Mouse (Mus musculus) thymus, adult 2 months (tissue): Measurements from ENCODE around the gene Abhd15.
"Not testable (repeated sequence)": the region's sequence is repeated elsewhere in the genome, so short reads cannot be mapped to it uniquely, and the experiment has no call there.

Experiments used
- CTCF ChIP-seq: fragments of 200-500 bp; IDR thresholded peaks from 2 replicates; pipeline ENCODE4 v1.5.1; 2012; ENCODE audit warnings: mild to moderate bottlenecking, control low read depth, low read length, moderate library complexity, borderline replicate concordance; ENCODE audit not compliant: control insufficient read depth, poor library complexity, insufficient read depth; ENCODE audit errors: extremely low read depth
- POLR2A ChIP-seq: fragments of 200-500 bp; IDR thresholded peaks from 2 replicates; pipeline ENCODE4 v1.6.1; 2012; ENCODE audit warnings: mild to moderate bottlenecking, low read length, control low read depth, moderate library complexity; ENCODE audit not compliant: control insufficient read depth, poor library complexity, insufficient read depth; ENCODE audit errors: extremely low read depth

- TF ChIP-seq CTCF, POLR2A: not testable (repeated sequence)
Observed at GRCm38 (mm10) chr11:77528420-77528819, 13.5 kb downstream of the Abhd15 start.
